Mouse (Mus musculus): ENCODE results near the gene Defb7.

GRCm38 (mm10) chr8:19461355-19461754, 33.5 kb upstream of the Defb7 start:
- TF ChIP-seq POLR2A (IDR thresholded peaks at IDR 0.05; ENCODE audit: borderline replicate concordance, extremely low read depth, low read depth, low read length), result no peak
- no peak for TF ChIP-seq CTCF (IDR thresholded peaks at IDR 0.05; ENCODE audit: insufficient read depth, low read length)
